ENCODE assay signal across 9 mouse cellular contexts in the genomic region with DNA sequence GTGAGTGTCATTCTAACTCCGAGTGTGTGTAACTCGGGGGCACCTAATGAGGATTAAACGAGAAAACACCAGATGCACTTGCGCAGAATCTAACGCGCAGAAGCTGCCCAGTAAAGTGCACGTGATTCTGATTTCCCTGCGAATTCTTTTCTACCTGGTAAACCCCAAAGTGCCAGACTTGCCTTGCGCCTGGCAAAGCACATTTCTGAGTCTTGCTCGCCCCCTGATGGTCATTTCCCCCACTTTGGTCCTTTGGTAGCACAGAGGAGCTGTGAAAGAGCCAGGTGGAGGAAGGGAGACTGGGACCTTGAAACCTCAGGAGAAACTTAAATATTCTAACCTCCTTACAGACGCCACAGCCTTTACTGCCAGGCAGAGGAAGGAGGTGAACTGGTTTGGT. TPM values are rescaled to one million over a fixed set of nuclear protein-coding genes. Genes with fewer than 3 reads are reported as not detected.
DNase-seq lines count a peak whose midpoint lies in the region; ATAC-seq and TF ChIP-seq lines count a peak whose summit lies in the region.
"Had no signal": no experiment of that assay in that cellular context is flagged by ENCODE, and none has a peak within 500 bp of the region (broad histone marks: within the 10 kb centered on the region; RNA-seq: fewer than 3 reads in every experiment).

No protein-coding gene starts in this region.

- TF ChIP-seq CTCF in forebrain, postnatal 0 days (IDR thresholded peaks at IDR 0.05; ENCODE audit: low read depth), result peak; percentile 88

- peak; percentile 47 for DNase-seq in adipocyte (ENCODE audit: low spot score)
- DNase-seq in cerebellum, adult 8-10 months, result peak; percentile 37
- peak; percentile 86 for DNase-seq in forebrain, postnatal 0 days
- peak; percentile 87 for DNase-seq in hindbrain, embryonic 14.5 days (ENCODE audit: low spot score)
- peak; percentile 82 to 88 for DNase-seq in layer of hippocampus, postnatal 10 days (ENCODE audit: low spot score in 2 of 2)
- DNase-seq in lung, postnatal 14 days, result peak; percentile 80
- DNase-seq in right cerebral cortex, postnatal 25 days, result peak; percentile 82

- H3K9me3 ChIP-seq in forebrain, postnatal 0 days (ENCODE audit: low read length), result no peaks in the 10 kb centered on the region
- no peaks in the 10 kb centered on the region for H3K9me3 ChIP-seq in hindbrain, embryonic 14.5 days (ENCODE audit: control insufficient read depth, low read length)

- H3K27ac ChIP-seq in forebrain, postnatal 0 days (ENCODE audit: low read depth, low read length), result no peak overlapping the region
- H3K27ac ChIP-seq in hindbrain, embryonic 14.5 days, result no peak overlapping the region

- no peaks in the 10 kb centered on the region for H3K36me3 ChIP-seq in forebrain, postnatal 0 days (ENCODE audit: insufficient read depth)
- no peaks in the 10 kb centered on the region for H3K36me3 ChIP-seq in hindbrain, embryonic 14.5 days (replicated peaks; ENCODE audit: control insufficient read depth, insufficient read depth)

- no peak overlapping the region for H3K9ac ChIP-seq in forebrain, postnatal 0 days
- H3K9ac ChIP-seq in hindbrain, embryonic 14.5 days, result no peak overlapping the region

- H3K27me3 ChIP-seq in forebrain, postnatal 0 days (ENCODE audit: insufficient read depth, low read length), result no peaks in the 10 kb centered on the region
- H3K27me3 ChIP-seq in hindbrain, embryonic 14.5 days (ENCODE audit: control insufficient read depth, insufficient read depth, low read length), result no peaks in the 10 kb centered on the region

- ATAC-seq in forebrain, postnatal 0 days, result peak; percentile 86
- peak; percentile 59; the same call in 1 of the 2 replicates for ATAC-seq in hindbrain, embryonic 14.5 days (ENCODE audit: low FRiP score)
- no peak for ATAC-seq in erythroid progenitor cell, adult 5-6 weeks (replicated peaks; ENCODE audit: low FRiP score, poor library complexity, severe bottlenecking)

- peak overlapping the region; percentile 25; the same call in 1 of the 2 replicates for H3K4me2 ChIP-seq in forebrain, postnatal 0 days (ENCODE audit: low read depth)
- H3K4me2 ChIP-seq in hindbrain, embryonic 14.5 days (replicated peaks), result peak overlapping the region; percentile 34

- H3K4me3 ChIP-seq in forebrain, postnatal 0 days (ENCODE audit: low read depth, low read length), result no peak overlapping the region
- H3K4me3 ChIP-seq in hindbrain, embryonic 14.5 days (replicated peaks; ENCODE audit: low read length), result no peak overlapping the region
- H3K4me3 ChIP-seq: erythroblast, embryonic 14.5 days had no signal

- WGBS in forebrain, postnatal 0 days, result 11% methylated on average over 11 of the region's 11 CpGs
- 16% methylated on average over 11 of the region's 11 CpGs for WGBS in hindbrain, embryonic 14.5 days

- H3K4me1 ChIP-seq in forebrain, postnatal 0 days (ENCODE audit: insufficient read depth), result no peaks in the 10 kb centered on the region
- H3K4me1 ChIP-seq in hindbrain, embryonic 14.5 days (replicated peaks; ENCODE audit: control insufficient read depth, insufficient read depth, low read length), result peaks cover 10% of the 10 kb centered on the region; the same call in 1 of the 2 replicates

RNA-seq across cellular contexts. Expression of gene Prickle2, which starts 37.6 kb away (rescaled TPM):
- 28.0 and 29.4 TPM in 2 replicates for total RNA-seq in forebrain, postnatal 0 days (2014; rRNA removed)
- 6.2 and 8.4 TPM in 2 replicates for polyA plus RNA-seq in forebrain, postnatal 0 days (2015; fragmentation: Nextera tagmentation; extraction: Ambion mirVana)
- polyA plus RNA-seq in hindbrain, embryonic 14.5 days (2014; fragmentation: Nextera tagmentation; extraction: Ambion mirVana), result 18.6 and 20.2 TPM in 2 replicates
- total RNA-seq in layer of hippocampus, postnatal 10 days (2021), result 100 to 1,000 TPM; 118 to 121 TPM
- not detected in 2 replicates for total RNA-seq in erythroid progenitor cell, adult 5-6 weeks (2015; ENCODE audit: low replicate concordance)
- not detected in 2 replicates for total RNA-seq in erythroid progenitor cell, adult 5-6 weeks (2017; ENCODE audit: low replicate concordance)
- polyA plus RNA-seq: erythroblast, embryonic 14.5 days had no signal

Comparison
In these comparisons a context has a peak if more than half of its experiments do, and no peak if none do; other contexts are left out.
1. DNase-seq: peak in every context shown above with its lines; median percentile 87 in hindbrain, embryonic 14.5 days; 86 in forebrain, postnatal 0 days; 85 in layer of hippocampus, postnatal 10 days; 82 in right cerebral cortex, postnatal 25 days; 80 in lung, postnatal 14 days; 47 in adipocyte; 37 in cerebellum, adult 8-10 months.
2. RNA of gene Prickle2, which starts 37.6 kb away (total RNA-seq): 118 to 121 TPM in layer of hippocampus, postnatal 10 days and 28.0 to 29.4 TPM in forebrain, postnatal 0 days; not detected in erythroid progenitor cell, adult 5-6 weeks; every median in the first group is over 10 times any median in the second.